Mouse (Mus musculus): ENCODE results near the gene Fnip1. TPM values are rescaled to one million over a fixed set of nuclear protein-coding genes. Genes with fewer than 3 reads are reported as not detected.
"Not testable (repeated sequence)": the region's sequence is repeated elsewhere in the genome, so short reads cannot be mapped to it uniquely, and the experiment has no call there.

The Fnip1 gene
- polyA plus RNA-seq, 1 experiment from 2014 or later = 12.4 TPM

DNA sequence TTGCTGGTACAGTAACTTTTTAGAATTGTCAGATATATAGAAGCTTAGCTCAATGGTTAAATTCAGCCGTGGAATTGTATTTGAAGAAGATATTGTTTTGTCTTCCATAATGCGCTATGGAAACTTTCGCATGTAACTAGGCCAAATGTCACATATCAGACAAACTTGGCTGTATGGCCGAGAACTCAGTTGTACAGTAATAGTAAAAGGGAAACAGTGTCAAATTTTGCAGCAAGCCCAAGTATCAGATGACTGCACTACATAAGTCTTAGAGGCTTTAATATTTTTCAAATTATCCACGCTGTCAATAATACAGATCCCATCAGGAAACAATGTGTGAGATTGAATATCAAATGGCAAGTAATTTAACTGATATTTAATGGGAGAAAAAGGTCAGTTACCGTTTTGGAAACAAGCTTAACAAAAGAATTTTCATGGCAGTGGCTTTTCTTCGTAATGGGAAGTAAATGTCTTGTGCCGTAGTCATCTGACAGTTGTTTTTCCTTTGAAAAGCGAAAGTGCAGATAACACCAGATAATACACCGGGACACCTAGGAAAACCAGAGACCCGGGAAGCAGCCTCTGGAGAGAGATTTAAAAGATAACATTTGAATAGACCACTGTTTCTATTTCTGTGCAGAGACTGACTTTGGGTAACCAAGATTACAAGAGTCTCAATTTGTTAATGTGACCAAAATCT lies 1.1 kb downstream of the Fnip1 start:
- Histone ChIP-seq H3K27me3 (replicated peaks; ENCODE audit: control insufficient read depth, insufficient read depth, low read length) (no peaks in the 10 kb centered on the region), H3K4me2 (ENCODE audit: low read length) (peak overlapping the region; percentile 82), H3K9me3 (ENCODE audit: control insufficient read depth, low read length) (no peaks in the 10 kb centered on the region), H3K27ac (ENCODE audit: low read depth) (no peak overlapping the region), H3K4me1 (replicated peaks; ENCODE audit: control insufficient read depth, insufficient read depth, low read length) (peaks cover 15% of the 10 kb centered on the region), H3K9ac (ENCODE audit: low read length) (peak overlapping the region; percentile 90), H3K4me3 (ENCODE audit: low read depth, low read length) (peak overlapping the region; percentile 96), H3K36me3 (ENCODE audit: control insufficient read depth, insufficient read depth, low read length) (no peaks in the 10 kb centered on the region)
- 29% methylated on average over 11 of the region's 11 CpGs for WGBS
- ATAC-seq (replicated peaks; ENCODE audit: low FRiP score, low TSS enrichment, low read depth) (no peak), DNase-seq (ENCODE audit: low spot score) (no peak)

DNA sequence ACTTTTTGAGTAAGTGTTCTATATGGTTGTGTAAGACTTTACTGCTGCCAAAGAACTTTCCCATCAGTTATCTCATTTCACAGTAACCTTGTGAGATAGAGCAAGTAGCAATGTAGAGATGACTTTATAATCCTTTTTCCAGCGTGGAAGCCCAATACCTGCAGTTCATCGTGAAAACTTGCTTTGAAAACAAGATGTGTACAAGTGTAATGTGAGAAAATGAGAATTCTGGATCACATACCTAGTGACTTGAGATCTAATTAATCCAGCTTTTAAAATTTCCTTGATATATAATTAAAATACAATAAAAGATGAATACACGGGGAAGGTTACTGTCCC lies 1.7 kb downstream of the Fnip1 start:
- 54% methylated on average over 3 of the region's 3 CpGs for WGBS
- H3K9ac ChIP-seq (ENCODE audit: low read length) = peak overlapping the region; percentile 90
- H3K4me2 ChIP-seq (ENCODE audit: low read length) = peak overlapping the region; percentile 82

GRCm38 (mm10) chr11:54450757-54451156 lies 12.8 kb downstream of the Fnip1 start:
- ATAC-seq (replicated peaks; ENCODE audit: low FRiP score, low TSS enrichment, low read depth); H3K27ac ChIP-seq (ENCODE audit: low read depth); H3K27me3 ChIP-seq (replicated peaks; ENCODE audit: control insufficient read depth, insufficient read depth, low read length); H3K9me3 ChIP-seq (ENCODE audit: control insufficient read depth, low read length); H3K9ac ChIP-seq (ENCODE audit: low read length); DNase-seq (ENCODE audit: low spot score); H3K4me2 ChIP-seq (ENCODE audit: low read length); H3K4me1 ChIP-seq (replicated peaks; ENCODE audit: control insufficient read depth, insufficient read depth, low read length); H3K36me3 ChIP-seq (ENCODE audit: control insufficient read depth, insufficient read depth, low read length); H3K4me3 ChIP-seq (ENCODE audit: low read depth, low read length): not testable (repeated sequence)
- WGBS = 87% methylated on average over 3 of the region's 3 CpGs

More for the DNA sequence above, 1.7 kb downstream of the Fnip1 start:
- no peaks in the 10 kb centered on the region for H3K9me3 ChIP-seq (ENCODE audit: control insufficient read depth, low read length)
- H3K27ac ChIP-seq (ENCODE audit: low read depth) = no peak overlapping the region
- H3K36me3 ChIP-seq (ENCODE audit: control insufficient read depth, insufficient read depth, low read length) = no peaks in the 10 kb centered on the region
- H3K4me3 ChIP-seq (ENCODE audit: low read depth, low read length) = peak overlapping the region; percentile 96
- peaks cover 15% of the 10 kb centered on the region for H3K4me1 ChIP-seq (replicated peaks; ENCODE audit: control insufficient read depth, insufficient read depth, low read length)
- no peaks in the 10 kb centered on the region for H3K27me3 ChIP-seq (replicated peaks; ENCODE audit: control insufficient read depth, insufficient read depth, low read length)
- ATAC-seq (replicated peaks; ENCODE audit: low FRiP score, low TSS enrichment, low read depth) (no peak), DNase-seq (ENCODE audit: low spot score) (no peak)

DNA sequence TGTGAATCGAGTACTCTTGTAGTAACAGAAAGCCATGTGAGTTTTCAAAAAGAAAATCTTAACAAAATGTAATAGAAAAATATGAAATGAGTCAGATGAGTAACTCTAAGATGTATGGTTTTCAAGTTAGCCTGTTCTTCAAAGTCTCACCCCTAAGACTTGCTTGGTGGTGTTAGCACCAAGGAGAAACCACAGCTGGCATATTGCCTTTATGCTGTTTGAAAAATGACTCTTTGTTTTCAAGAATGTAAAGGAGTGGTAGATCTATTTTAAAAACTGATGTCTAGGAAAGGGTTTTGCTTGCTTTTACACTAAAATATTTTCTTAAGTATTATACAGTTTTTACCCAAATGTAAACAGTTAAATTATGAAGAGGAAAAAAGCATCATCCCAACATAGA lies 16.5 kb downstream of the Fnip1 start:
- Histone ChIP-seq H3K4me3 (ENCODE audit: low read depth, low read length) (no peak overlapping the region), H3K4me1 (replicated peaks; ENCODE audit: control insufficient read depth, insufficient read depth, low read length) (no peaks in the 10 kb centered on the region; the same call in 1 of the 2 replicates), H3K9me3 (ENCODE audit: control insufficient read depth, low read length) (no peaks in the 10 kb centered on the region), H3K9ac (ENCODE audit: low read length) (no peak overlapping the region), H3K27me3 (replicated peaks; ENCODE audit: control insufficient read depth, insufficient read depth, low read length) (no peaks in the 10 kb centered on the region), H3K36me3 (ENCODE audit: control insufficient read depth, insufficient read depth, low read length) (no peaks in the 10 kb centered on the region), H3K4me2 (ENCODE audit: low read length) (no peak overlapping the region), H3K27ac (ENCODE audit: low read depth) (no peak overlapping the region)
- whole genome bisulfite sequencing = 61% methylated on average over 1 of the region's 1 CpGs
- ATAC-seq (replicated peaks; ENCODE audit: low FRiP score, low TSS enrichment, low read depth) (no peak), DNase-seq (ENCODE audit: low spot score) (no peak)

GRCm38 (mm10) chr11:54456875-54457274 lies 18.9 kb downstream of the Fnip1 start:
- Histone ChIP-seq H3K27ac (ENCODE audit: low read depth) (no peak overlapping the region), H3K36me3 (ENCODE audit: control insufficient read depth, insufficient read depth, low read length) (no peaks in the 10 kb centered on the region), H3K4me1 (replicated peaks; ENCODE audit: control insufficient read depth, insufficient read depth, low read length) (no peaks in the 10 kb centered on the region; the same call in 1 of the 2 replicates), H3K4me3 (ENCODE audit: low read depth, low read length) (no peak overlapping the region), H3K27me3 (replicated peaks; ENCODE audit: control insufficient read depth, insufficient read depth, low read length) (no peaks in the 10 kb centered on the region), H3K9ac (ENCODE audit: low read length) (no peak overlapping the region), H3K9me3 (ENCODE audit: control insufficient read depth, low read length) (0 out of 2 replicates have a peak, but pooled peaks cover 3% of the 10 kb centered on the region), H3K4me2 (ENCODE audit: low read length) (no peak overlapping the region)
- WGBS = 82% methylated on average over 2 of the region's 2 CpGs
- DNase-seq (ENCODE audit: low spot score) (no peak), ATAC-seq (replicated peaks; ENCODE audit: low FRiP score, low TSS enrichment, low read depth) (no peak)

DNA sequence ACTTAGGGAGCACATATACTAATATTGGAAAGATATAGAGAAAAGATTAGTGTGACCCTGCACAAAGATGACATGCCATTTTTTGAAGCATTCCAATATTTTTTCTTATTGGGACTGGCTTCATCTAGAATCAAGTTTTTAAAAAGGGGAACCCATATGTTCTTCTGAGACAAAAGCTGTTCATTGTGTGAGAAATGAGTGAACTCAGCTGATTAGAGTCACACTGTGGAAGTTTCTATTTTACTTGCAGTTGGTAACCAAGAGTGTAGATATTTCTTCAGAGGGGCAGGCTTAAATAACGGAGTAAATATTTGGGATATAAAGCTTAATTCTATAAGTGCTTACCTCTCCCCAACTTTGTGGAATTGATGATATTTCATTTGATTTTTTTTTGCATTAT lies 20.2 kb downstream of the Fnip1 start:
- Histone ChIP-seq H3K4me2 (ENCODE audit: low read length) (no peak overlapping the region), H3K36me3 (ENCODE audit: control insufficient read depth, insufficient read depth, low read length) (no peaks in the 10 kb centered on the region), H3K9ac (ENCODE audit: low read length) (no peak overlapping the region), H3K4me1 (replicated peaks; ENCODE audit: control insufficient read depth, insufficient read depth, low read length) (no peaks in the 10 kb centered on the region; the same call in 1 of the 2 replicates), H3K27me3 (replicated peaks; ENCODE audit: control insufficient read depth, insufficient read depth, low read length) (no peaks in the 10 kb centered on the region), H3K4me3 (ENCODE audit: low read depth, low read length) (no peak overlapping the region), H3K9me3 (ENCODE audit: control insufficient read depth, low read length) (0 out of 2 replicates have a peak, but pooled peaks cover 3% of the 10 kb centered on the region), H3K27ac (ENCODE audit: low read depth) (no peak overlapping the region)
- WGBS = 95% methylated on average over 1 of the region's 1 CpGs
- DNase-seq (ENCODE audit: low spot score) = no peak
- no peak for ATAC-seq (replicated peaks; ENCODE audit: low FRiP score, low TSS enrichment, low read depth)

GRCm38 (mm10) chr11:54464557-54465244 lies 26.7 kb downstream of the Fnip1 start:
- DNase-seq (ENCODE audit: low spot score) (no peak), ATAC-seq (replicated peaks; ENCODE audit: low FRiP score, low TSS enrichment, low read depth) (no peak)
- H3K9ac ChIP-seq (ENCODE audit: low read length) = no peak overlapping the region
- no peak overlapping the region for H3K4me3 ChIP-seq (ENCODE audit: low read depth, low read length)
- H3K27ac ChIP-seq (ENCODE audit: low read depth) = 0 out of 2 replicates have a peak overlapping the region, but pooled peaks have one; percentile 14
- H3K9me3 ChIP-seq (ENCODE audit: control insufficient read depth, low read length) = 0 out of 2 replicates have a peak, but pooled peaks cover 3% of the 10 kb centered on the region
- no peak overlapping the region for H3K4me2 ChIP-seq (ENCODE audit: low read length)
- H3K4me1 ChIP-seq (replicated peaks; ENCODE audit: control insufficient read depth, insufficient read depth, low read length) = no peaks in the 10 kb centered on the region
- 41% methylated on average over 3 of the region's 3 CpGs for WGBS
- no peaks in the 10 kb centered on the region for H3K27me3 ChIP-seq (replicated peaks; ENCODE audit: control insufficient read depth, insufficient read depth, low read length)
- peaks cover 13% of the 10 kb centered on the region for H3K36me3 ChIP-seq (ENCODE audit: control insufficient read depth, insufficient read depth, low read length)

GRCm38 (mm10) chr11:54472231-54472630 lies 34.2 kb downstream of the Fnip1 start:
- Histone ChIP-seq H3K4me1 (replicated peaks; ENCODE audit: control insufficient read depth, insufficient read depth, low read length) (no peaks in the 10 kb centered on the region), H3K27me3 (replicated peaks; ENCODE audit: control insufficient read depth, insufficient read depth, low read length) (no peaks in the 10 kb centered on the region), H3K4me2 (ENCODE audit: low read length) (no peak overlapping the region), H3K36me3 (ENCODE audit: control insufficient read depth, insufficient read depth, low read length) (peaks cover 6% of the 10 kb centered on the region; the same call in 1 of the 2 replicates), H3K9ac (ENCODE audit: low read length) (no peak overlapping the region), H3K9me3 (ENCODE audit: control insufficient read depth, low read length) (no peaks in the 10 kb centered on the region), H3K27ac (ENCODE audit: low read depth) (no peak overlapping the region), H3K4me3 (ENCODE audit: low read depth, low read length) (no peak overlapping the region)
- 90% methylated on average over 4 of the region's 4 CpGs for WGBS
- no peak for ATAC-seq (replicated peaks; ENCODE audit: low FRiP score, low TSS enrichment, low read depth)
- DNase-seq (ENCODE audit: low spot score) = no peak

Data from intestine, embryonic 14.5 days (tissue).